Mouse (Mus musculus) heart, adult 8-10 months (tissue): ENCODE measurements around the gene Scube3. TPM values are rescaled to one million over a fixed set of nuclear protein-coding genes. Genes with fewer than 3 reads are reported as not detected.

Experiments
- DNase-seq: peaks from one replicate; pipeline ENCODE4 v3.0.0; 2022; ENCODE audit warnings: low spot score
- total RNA-seq, 4 experiments: library from RNA; stranded (reverse); gene quantifications; 2 replicates each; pipeline ENCODE4 v1.2.4; 2022

Scube3 gene
- total RNA-seq = under 1 TPM; 0.28 to 0.80 (median 0.54) TPM

DNA sequence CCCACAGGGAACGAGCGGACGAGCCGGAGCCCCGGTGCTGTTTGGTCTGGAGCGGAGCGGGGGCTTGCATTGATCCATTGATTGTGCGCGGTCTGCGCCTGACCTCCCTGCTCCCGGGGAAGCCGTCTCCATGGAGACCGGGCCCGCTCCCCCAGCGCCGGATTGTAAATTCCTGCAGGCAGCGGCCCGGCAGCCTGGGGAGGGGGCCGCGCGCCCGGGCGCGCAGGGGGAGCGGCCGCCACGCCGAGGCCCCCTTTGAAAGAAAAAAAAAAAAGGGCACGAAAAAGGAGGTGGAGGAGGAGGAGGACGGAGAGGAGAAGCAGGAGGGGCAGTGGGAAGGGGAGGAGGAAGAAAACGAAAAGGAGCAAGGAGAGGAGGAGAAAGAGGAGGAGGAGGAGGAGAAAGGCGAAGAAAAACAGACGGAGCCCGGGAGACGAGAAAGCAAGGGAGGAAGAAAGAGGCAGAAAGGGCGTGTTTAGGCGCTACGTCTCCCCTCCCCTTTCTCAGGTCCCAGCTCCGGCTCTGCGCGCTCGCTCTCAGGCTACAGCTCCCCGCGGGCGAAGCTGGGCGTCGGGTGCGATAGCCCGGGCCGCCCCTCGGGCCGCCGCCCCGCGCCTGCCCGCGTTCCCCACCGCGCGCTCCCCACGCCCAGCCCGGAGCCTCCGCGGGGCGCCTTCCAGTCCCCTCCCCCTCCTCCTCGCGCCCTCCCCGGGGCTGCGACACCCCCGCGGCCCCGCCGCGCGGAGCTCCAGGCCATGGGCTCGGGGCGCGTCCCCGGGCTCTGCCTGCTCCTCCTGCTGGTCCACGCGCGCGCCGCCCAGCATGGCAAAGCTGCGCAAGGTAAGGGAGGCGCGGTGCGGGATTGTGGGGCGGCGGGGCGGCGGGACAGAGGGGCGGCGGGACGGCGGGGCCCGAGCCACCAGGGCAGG lies at the start of gene Scube3:
Gene Scube3 (plus strand): TSS at position 371 of the 929 bp plus-strand sequence.
- no peak for DNase-seq

DNA sequence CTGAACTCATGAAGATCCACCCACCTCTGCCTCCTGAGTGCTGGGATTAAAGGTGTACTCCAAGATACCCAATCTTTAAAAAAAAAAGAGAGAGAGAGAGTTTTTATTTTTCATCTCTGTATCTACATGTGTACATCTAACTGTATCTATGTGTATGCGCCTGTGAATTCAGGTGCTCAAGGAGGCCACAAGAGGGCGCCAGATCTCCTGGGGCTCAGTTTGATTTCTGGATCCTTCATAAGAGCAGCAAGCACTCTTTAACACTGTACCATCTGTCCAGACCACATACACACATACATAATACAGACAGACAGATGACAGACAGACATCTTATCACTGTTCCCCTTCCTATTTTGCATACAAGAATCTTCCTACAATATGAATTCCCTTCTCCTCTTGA lies 49.6 kb upstream of the Scube3 start:
- no peak for DNase-seq

DNA sequence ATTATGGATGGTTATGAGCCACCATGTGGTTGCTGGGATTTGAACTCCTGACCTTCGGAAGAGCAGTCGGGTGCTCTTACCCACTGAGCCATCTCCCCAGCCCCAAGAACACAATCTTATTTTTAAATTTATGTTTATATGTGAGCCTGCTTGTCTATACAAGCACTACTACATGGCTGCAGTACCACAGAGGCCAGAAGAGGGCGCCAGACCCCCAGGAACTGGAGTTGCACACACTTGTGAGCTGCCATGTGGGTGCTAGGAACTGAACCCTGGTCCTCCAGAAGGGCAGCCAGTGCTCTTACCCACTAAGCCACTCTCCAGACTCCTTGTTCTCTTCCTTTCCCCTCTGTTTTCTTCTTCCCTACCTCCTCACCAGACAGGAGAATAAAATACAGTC lies 48.1 kb upstream of the Scube3 start:
- DNase-seq = no peak

DNA sequence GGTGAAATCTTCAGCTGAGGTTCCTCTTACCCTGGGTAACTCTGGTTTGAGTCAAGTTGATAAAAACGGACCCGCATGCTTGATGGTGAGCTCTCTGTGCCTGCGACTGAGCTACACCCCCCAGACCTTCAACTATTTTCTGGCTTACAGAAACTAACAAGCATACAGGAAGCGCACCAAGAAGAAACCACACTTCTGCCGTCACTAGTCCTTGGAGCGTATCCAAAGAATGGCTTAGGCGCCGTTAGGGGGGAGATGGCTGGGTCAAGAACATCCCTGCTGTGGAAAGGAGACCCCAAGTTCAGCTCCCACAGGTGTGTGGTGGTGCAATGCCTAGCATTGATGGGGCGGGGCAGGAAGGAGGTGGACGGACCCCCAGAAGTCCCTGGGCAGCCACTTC lies 45.5 kb upstream of the Scube3 start:
- DNase-seq = no peak

DNA sequence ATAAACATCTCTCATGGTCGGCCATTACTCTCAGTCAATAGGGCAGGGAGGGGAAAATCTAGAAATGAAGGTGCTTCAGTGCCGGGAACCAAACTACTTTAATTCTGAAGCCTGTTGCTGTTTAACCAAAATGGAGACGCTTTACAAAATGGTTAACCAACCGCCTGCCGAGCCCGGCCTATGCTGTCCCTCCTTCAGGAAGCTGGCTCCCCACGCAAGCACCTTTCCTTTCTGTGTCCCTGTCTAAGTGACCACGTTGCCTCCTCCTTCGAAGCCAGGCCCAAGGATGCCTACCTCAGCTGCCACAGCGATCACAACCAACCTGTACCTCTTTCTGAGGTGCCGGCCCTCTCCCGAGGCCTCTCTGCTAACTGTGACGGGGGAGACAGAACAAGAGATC lies 44.6 kb upstream of the Scube3 start:
- no peak for DNase-seq

DNA sequence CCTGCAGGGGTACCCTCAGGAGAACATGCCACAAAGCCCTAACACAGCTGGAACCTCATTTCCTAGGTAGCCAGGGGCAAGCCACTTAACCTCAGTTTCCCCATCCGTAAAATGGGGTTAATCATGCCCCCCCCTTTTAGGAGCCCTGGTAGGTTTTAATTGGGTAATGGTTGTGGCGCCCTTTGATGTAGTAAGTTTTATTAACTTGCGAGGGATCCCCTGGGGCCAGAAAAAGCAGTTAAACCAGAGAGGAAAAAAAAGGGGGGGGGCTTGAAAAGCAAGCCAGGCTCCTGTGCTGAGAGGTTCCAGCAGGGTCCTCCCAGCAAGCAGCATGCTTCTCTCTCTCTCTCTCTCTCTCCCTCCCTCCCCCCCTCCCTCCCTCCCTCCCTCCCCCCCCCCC lies 42.9 kb upstream of the Scube3 start:
- DNase-seq = no peak

DNA sequence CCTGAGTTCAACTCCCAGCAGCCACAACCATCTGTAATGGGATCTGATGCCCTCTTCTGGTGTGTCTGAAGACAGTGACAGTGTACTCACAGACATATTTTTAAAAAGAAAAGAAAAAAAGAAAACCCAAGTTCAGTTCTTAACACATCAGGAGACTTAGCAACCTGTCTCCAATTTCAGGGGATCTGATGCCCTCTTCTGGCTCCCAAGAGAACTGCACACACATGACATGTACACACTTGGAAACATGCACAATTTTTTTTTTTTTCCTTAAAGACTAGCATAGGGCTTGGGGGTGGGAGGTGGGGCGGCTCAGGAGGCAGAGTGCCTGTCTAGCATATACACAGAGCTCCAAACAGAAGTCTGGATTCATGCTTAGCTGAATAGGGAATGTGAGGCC lies 41.3 kb upstream of the Scube3 start:
- DNase-seq = no peak

DNA sequence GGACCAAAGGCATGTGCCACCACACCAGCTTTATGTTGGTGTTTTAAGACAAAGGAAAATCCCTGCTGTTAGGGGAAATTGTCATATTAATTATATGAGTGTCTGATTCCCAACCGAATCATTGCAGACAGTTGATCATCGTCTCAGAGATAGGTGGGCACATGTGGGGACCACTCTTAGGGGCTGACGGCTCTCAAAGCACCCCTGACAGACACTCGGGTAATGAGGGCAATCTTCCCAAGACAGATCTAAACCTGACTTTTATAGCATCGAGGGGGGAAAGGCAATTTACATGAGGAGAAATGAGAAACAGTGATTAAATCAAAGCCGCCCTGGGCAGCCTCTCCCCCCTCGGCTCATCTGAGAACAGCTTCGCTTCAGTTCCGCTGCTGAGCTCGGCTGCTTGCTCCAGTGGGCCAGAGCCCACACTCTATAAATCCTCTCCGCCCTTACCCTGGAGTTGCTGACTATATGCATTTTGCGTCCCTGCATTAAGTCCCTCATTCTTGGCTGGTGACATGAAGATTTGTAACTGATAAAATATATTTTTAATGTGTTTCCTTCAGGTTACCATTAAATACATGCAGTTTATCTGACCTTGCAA lies 40.6 kb upstream of the Scube3 start:
- DNase-seq = no peak

DNA sequence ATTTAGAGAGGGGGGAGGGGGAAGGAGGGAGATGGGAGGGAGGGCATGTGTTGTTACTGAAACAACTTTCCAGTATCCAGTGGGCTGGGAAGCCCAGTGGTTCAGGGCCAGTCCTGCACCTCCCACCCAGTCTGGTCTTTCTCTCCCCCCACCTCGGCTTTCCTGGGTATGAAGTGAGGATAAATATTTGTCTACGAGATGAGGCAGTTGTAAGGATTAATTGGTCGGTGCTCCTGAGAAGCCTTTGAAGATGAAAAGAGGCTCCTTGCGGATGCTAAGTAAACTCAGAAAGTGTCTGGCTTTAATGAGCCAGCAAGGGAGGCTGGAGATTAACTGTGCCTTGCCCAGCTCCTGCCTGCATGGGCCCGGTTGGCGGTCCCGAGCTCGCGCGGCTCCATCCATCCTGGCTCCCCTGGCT lies 40.0 kb upstream of the Scube3 start:
- DNase-seq = no peak

DNA sequence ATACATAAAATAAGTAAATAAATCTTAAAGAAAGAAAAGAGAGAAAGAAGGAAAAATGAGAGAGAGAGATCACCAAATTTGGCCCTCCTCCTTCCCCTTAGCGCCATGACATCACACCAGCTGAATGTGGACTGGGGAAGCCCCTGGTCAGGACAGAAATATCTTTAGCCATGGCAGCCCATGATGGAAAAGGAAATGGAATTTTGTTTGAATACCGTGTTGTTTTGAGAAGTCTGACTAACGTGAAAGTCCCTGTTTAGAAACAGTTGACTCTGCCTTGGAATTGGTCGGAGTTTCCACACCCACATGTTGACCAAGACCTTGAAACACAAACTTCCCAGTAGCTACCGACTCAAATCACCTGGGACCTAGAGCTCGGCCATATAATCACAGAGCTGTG lies 37.5 kb upstream of the Scube3 start:
- no peak for DNase-seq

DNA sequence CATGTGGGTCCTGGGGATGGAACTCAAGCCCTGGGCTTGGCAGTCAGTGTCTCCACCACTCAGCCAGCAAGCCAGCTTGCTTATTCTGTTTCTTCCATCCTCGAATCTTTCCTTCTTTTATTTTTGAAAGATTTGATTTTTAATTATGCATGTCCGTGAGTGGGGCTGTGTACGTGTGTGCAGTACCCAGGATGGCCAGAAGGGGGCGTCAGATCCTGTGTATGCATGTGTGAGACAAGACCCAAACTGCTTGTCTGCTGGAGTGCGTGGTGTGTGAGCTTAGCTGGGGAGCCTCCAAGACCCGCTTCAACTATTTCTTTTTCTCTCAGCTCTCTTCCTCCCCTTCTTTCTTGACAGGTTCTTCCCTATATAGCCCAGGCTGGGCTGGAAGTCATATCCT lies 35.6 kb upstream of the Scube3 start:
- DNase-seq = no peak

DNA sequence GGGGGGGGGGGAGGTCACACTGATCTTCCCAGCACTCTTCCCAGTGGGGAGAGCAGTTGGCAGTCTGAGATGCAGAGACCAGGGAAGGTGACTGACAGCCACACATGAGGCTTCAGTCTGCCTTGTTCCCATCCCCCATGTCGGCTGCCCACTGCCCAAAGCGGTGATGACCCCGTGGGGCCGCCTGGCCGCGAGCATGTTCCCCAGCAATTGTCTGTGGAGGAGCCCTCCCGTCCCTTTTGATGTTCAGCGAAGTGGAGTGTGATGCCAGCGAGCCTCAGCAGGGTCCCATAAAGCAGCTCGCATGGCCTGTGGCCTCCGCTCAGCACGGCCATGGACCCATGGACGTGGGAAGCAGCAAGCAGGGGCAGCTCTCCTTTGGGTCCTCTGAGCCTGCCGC lies 34.7 kb upstream of the Scube3 start:
- DNase-seq = no peak

DNA sequence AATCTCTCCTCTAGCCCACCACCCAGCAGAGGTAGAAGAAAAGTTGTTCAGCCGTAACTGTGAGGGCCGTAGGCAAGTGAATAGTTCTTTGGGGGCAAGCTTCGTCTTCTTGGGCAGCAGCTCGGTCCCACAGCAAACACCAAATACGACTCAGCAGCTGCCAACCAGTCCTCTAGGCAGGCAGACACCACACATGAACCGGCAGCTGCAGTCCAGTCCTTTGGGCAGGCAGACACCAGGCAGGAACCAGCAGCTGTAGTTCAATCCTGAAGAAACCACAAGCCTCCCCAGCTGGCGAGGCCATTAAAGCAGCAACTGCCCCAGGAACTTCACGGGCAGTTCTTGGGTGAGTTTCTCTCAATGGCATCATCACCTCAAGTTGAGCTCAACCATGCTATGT lies 29.7 kb upstream of the Scube3 start:
- DNase-seq = no peak

DNA sequence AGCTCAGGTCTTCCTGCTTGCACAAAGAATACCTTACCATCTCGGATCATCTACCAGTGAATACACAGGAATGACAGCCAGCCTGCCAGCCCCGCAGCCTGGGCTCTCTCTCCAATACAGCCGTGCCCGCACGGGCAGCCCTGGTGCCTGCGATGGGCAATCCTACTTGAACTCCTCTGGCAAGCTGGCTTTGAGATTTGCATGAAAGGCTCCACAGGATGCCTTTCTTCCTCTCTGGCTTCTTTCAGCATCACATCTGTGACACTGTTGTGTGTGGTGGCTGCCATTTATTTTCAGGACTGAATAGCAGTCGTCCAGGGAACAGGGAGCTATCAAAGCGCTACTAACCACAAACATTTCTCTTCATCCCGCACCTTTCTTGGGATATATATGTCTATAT lies 25.6 kb upstream of the Scube3 start:
- no peak for DNase-seq

DNA sequence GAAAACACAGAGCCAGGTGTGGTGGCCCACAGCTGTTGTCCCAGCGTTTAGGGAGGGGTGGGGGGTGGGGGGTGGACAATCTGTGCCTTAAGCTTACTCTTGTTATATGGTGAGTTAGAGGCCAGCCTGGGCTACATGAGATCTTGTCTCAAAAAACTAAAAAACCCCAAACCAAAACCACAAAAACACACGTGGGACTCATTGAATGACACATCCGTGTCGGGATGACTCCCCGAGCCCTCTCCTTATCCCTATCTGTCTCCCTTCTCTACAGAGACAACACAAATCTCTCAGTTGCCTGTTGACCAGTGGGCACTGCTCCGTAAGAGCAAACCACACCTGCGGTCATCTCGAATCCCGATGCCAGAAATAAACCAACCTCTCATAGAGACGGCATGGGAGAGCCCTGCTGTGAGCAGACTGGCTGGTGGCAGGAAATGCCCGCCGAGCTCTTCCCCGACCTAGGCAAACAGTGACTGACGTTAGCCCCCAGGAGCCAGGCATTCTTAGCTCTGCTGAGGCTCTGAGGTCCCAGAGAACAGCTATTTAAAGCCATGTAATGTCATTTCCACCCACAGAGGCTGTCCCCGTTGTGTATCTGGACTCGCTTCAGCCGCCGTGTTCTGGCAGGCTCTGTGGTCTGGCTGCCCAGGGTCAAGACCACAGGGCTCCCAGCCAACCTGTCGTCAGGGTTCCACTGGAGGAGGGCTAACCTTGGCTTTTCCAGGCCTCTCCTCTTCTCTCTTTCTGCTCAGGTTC lies 24.3 kb upstream of the Scube3 start:
- peak; percentile 47 for DNase-seq

DNA sequence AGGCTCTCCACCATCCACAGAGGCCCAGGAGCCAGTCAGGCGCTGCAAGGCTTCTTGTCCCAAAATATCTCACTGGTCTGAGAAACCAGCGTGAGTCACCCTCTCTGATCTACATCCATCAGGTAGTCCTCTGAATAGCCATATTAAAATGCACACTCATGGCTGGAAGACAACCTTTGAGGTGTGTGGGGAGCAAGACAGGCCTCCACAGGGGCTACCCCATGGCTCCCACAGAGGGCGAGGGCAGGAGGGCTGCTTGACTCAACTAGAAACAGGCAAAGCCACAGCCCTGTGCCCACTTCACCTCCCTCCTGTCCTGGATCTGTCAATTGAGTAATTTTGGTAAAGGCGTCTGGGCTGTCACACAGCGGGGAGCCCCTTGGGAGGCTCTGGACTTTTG lies 21.5 kb upstream of the Scube3 start:
- DNase-seq = no peak

DNA sequence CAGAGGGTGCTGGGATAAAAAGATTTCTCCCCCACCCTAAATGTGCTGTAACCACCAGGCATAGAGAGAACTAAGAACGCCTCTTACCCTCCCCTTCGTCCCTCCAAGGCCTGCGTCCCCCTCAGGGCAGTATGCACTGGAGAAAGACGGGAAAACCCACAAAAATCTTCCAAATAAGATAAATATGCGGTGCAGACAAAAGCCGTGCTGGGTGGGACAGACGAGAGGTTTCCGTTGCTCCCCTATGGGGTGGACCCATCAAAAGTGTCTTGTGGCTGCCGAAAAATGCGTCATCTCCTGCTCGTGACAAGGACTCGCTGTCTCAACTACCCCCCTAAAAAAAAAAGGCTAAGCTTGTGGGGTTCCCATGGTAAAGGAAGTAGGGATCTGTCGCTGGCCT lies 19.0 kb upstream of the Scube3 start:
- no peak for DNase-seq

DNA sequence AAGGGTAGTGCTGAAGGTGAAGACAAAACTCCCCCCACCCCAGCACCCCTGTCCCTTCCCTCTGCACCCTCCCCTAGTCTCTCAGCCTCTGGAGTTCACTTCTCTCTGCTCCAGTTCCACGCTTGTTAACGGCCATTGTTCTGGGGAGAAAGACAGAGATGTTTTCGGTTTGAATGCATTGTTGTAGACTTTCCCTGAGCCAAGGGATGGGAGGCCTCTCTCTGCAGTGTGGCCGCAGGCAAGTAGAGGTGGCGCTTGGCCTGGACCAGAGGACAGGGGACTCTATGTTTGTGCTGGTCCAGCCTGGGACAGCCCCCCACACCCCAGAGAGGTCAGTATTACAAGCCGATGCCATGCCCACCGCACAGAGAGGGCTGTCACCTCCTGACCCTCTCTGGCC lies 18.3 kb upstream of the Scube3 start:
- DNase-seq = no peak

DNA sequence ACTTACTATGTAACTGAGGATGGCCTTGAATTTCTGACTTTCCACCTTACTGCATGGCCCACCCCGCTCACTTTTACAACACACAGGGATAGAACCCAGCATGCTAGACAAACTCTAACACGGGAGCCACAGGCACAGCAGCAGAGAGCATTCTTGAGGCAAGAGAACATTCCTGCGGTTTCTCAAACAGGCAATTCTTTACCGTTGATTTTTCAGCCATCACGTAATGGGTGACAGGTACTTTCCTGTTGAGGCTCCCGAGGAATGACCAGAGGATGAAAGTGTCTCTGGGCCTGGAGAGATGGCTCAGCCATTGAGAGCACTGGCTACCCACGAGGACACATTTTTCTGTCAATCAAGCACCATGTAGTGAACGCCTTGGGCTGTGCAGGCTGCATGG lies 17.6 kb upstream of the Scube3 start:
- DNase-seq = no peak

DNA sequence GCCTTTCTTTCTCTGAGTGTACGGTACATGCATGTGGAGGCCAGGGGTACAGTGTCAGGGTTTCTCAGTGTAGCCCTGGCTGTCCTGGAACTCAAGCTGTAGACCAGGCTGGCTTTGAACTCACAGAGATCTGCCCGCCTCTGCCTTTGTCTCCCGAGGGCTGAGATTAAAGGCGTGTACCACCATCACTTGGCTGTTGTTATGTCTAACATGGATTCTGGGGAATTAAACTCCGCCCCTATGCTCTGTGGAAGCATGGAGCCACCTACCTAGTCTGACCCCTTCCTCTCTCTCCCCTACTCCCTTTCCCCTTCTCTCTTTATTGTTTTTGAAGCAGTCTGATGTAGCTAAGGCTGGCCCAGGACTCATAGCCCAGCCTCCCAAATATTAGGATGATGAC lies 12.1 kb upstream of the Scube3 start:
- no peak for DNase-seq

DNA sequence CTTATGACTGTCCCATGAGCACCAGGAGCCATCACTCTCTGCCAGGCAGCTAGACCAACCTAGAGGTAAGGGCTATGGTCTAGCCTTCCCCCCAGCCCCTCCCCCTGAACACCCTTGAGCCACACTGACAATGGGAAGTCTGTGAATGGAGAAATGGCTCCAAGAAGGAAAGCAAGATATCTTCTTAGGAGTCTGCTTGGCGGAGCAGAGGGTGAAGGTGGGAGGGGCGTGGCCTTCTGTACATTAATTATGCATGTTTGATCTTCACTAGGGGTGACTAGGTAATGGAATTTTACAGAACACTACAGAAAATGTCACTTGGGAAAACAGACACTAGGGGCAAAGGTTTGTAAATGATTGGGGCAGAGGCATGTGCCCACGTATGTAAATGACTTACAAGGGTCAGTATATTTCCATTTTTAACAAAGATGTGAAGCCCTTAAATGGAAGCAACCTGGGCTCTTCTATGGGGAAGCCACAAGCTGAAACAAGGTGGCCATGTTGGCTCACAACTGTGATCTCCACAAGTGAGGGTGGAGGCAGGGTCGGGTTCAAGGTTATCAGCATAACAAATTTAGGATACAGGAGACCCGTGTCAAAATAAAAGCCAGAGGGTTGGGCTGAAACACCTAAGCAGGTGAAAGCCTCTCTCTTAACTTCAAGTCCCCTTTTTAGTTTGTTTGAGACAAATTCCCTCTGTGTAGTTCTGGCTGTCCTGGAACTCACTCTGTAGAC lies 11.4 kb upstream of the Scube3 start:
- DNase-seq = no peak

DNA sequence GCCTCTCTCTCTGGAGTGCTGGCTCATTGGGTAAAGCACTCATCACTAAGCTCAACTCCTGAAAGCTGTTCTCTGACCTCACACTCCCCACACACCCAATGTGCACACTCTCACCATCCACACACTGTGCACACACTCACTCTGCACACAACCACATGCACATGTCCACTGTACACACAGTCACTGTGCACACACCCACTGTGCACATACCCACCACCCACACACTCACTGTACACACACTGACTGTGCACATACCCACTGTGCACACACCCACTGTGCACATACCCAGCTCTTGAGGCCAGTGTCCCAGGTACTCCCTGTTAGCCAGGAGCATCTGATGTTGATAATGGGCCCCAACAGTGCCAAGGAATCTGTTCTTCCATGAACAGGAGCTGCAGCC lies 10.8 kb upstream of the Scube3 start:
- no peak for DNase-seq
